Mouse (Mus musculus) brown adipose tissue, adult 24 weeks (tissue): Measurements from ENCODE around the gene Riok1. TPM values are rescaled to one million over a fixed set of nuclear protein-coding genes. Genes with fewer than 3 reads are reported as not detected.

Experiments used
- H3K27ac ChIP-seq: fragments of 200-500 bp; replicated peaks from 2 replicates; pipeline ENCODE4 v1.5.1; 2012; ENCODE audit warnings: low read depth, mild to moderate bottlenecking, low read length
- H3K4me1 ChIP-seq: fragments of 200-500 bp; 2 replicates; pipeline ENCODE4 v1.6.1; 2012; ENCODE audit warnings: low read length, mixed read lengths; ENCODE audit not compliant: control insufficient read depth, insufficient read depth, insufficient read length
- H3K4me3 ChIP-seq: fragments of 200-500 bp; 2 replicates; pipeline ENCODE4 v1.5.1; 2012; ENCODE audit warnings: low read depth, mild to moderate bottlenecking, low read length, moderate library complexity; ENCODE audit not compliant: insufficient read depth
- polyA plus RNA-seq: library from polyadenylated mRNA; stranded (reverse); fragments of >200 nt; gene quantifications from 2 replicates; pipeline ENCODE4 v1.2.4, GENCODE M21; 2012; ENCODE audit not compliant: missing spikeins, insufficient read depth, insufficient read length

Gene Riok1
- polyA plus RNA-seq, 1 experiment, result 12.3 TPM

GRCm38 (mm10) chr13:38027618-38028248 is 9.1 kb upstream of the Riok1 start:
- Histone ChIP-seq H3K4me1 (no peaks in the 10 kb centered on the region), H3K4me3 (no peak overlapping the region), H3K27ac (no peak overlapping the region)

- Histone ChIP-seq H3K27ac (no peak overlapping the region), H3K4me3 (no peak overlapping the region), H3K4me1 (no peaks in the 10 kb centered on the region)
These were observed 8.4 kb upstream of the Riok1 start for GRCm38 (mm10) chr13:38028407-38028806.

GRCm38 (mm10) chr13:38037044-38037687 is 371 bp downstream of the Riok1 start, which contains the start of gene Cage1:
Gene Cage1, minus strand, starts transcription at chr13:38037069.
- Histone ChIP-seq H3K27ac (peak within 1 kb of the TSS; percentile 65), H3K4me3 (peak within 1 kb of the TSS; percentile 76), H3K4me1 (no peaks in the 10 kb centered on the region)

GRCm38 (mm10) chr13:38037811-38038210 is 1.0 kb downstream of the Riok1 start:
- no peak overlapping the region for H3K27ac ChIP-seq
- H3K4me1 ChIP-seq, result no peaks in the 10 kb centered on the region
- H3K4me3 ChIP-seq, result peak overlapping the region; percentile 76

- H3K4me1 ChIP-seq, result no peaks in the 10 kb centered on the region
- no peak overlapping the region for H3K27ac ChIP-seq
- no peak overlapping the region for H3K4me3 ChIP-seq
These were observed 13.1 kb downstream of the Riok1 start for GRCm38 (mm10) chr13:38049888-38050287.

GRCm38 (mm10) chr13:38062678-38063077 is 25.9 kb downstream of the Riok1 start:
- no peak overlapping the region for H3K4me3 ChIP-seq
- no peaks in the 10 kb centered on the region for H3K4me1 ChIP-seq
- H3K27ac ChIP-seq, result no peak overlapping the region

GRCm38 (mm10) chr13:38064854-38065663 is 28.3 kb downstream of the Riok1 start:
- Histone ChIP-seq H3K27ac (no peak overlapping the region), H3K4me3 (no peak overlapping the region), H3K4me1 (no peaks in the 10 kb centered on the region)

- Histone ChIP-seq H3K4me3 (no peak overlapping the region), H3K27ac (no peak overlapping the region), H3K4me1 (no peaks in the 10 kb centered on the region)
These were observed 34.1 kb downstream of the Riok1 start for GRCm38 (mm10) chr13:38070945-38071344.

GRCm38 (mm10) chr13:38073374-38074307 is 36.8 kb downstream of the Riok1 start:
- Histone ChIP-seq H3K27ac (no peak overlapping the region), H3K4me1 (no peaks in the 10 kb centered on the region), H3K4me3 (no peak overlapping the region)

GRCm38 (mm10) chr13:38074404-38074803 is 37.6 kb downstream of the Riok1 start:
- H3K4me3 ChIP-seq, result no peak overlapping the region
- H3K4me1 ChIP-seq, result no peaks in the 10 kb centered on the region
- no peak overlapping the region for H3K27ac ChIP-seq

- Histone ChIP-seq H3K27ac (no peak overlapping the region), H3K4me1 (no peaks in the 10 kb centered on the region), H3K4me3 (no peak overlapping the region)
These were observed 40.3 kb downstream of the Riok1 start for GRCm38 (mm10) chr13:38077113-38077512.

GRCm38 (mm10) chr13:38078836-38079235 is 42.0 kb downstream of the Riok1 start:
- Histone ChIP-seq H3K27ac (no peak overlapping the region), H3K4me1 (no peaks in the 10 kb centered on the region; the same call in 1 of the 2 replicates), H3K4me3 (no peak overlapping the region)

- Histone ChIP-seq H3K4me3 (no peak overlapping the region), H3K27ac (no peak overlapping the region), H3K4me1 (no peaks in the 10 kb centered on the region; the same call in 1 of the 2 replicates)
These were observed 42.6 kb downstream of the Riok1 start for GRCm38 (mm10) chr13:38079366-38079765.

GRCm38 (mm10) chr13:38080014-38080413 is 43.2 kb downstream of the Riok1 start:
- no peaks in the 10 kb centered on the region; the same call in 1 of the 2 replicates for H3K4me1 ChIP-seq
- H3K27ac ChIP-seq, result no peak overlapping the region
- H3K4me3 ChIP-seq, result no peak overlapping the region
